Mouse (Mus musculus) heart, postnatal 0 days (tissue): ENCODE measurements at regions not wholly inside any gene's neighbourhood (a gene's known extent, or its start where the extent isn't known, plus 50 kb on each side); places are given as distances from the start of the nearest gene placed in this dataset.

Source experiments
- CTCF ChIP-seq: IDR thresholded peaks from 2 replicates; pipeline ENCODE4 v1.5.1; 2016; ENCODE audit warnings: antibody characterized with exemption, control low read depth, low read depth
- EP300 ChIP-seq: IDR thresholded peaks from 2 replicates; pipeline ENCODE4 v1.6.1; 2016; ENCODE audit warnings: antibody characterized with exemption, low read depth

DNA sequence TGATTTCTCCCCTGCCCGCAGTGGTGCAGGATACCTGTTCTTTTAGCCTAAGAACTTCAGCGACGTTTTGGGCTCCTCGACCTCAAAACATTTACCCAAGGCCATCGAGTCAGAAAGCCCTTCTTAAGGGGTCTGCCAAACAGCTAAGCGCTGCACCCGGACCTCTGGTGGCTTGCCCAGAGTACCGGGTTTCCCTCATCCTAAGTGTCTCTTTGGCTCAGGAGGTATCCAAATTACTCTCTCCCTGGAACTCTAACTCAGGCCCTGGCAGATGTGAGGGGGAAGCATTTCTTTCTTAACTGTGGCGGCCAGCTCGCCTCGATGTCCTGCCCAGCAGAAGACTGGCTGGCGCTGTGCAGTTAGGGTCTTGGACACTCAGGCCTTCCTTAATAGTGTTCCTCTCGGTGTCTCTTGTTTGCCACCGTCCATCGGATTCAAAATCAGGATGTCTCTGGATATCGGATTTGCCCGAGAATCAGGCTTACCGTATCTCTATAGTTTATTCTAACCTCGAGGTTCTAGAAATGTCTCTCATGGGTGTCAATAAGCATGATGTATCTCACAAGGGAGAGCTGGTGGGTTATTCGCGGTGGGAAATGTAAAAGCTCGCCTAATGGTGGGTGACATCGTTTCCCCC, 75.0 kb downstream of the Rhcg start:
- TF ChIP-seq EP300 (no peak), CTCF (no peak)
